Mouse (Mus musculus) kidney, adult 2 months (tissue): ENCODE results near the gene Cfl1. TPM values are rescaled to one million over a fixed set of nuclear protein-coding genes. Genes with fewer than 3 reads are reported as not detected.
"Not testable (repeated sequence)": the region's sequence is repeated elsewhere in the genome, so short reads cannot be mapped to it uniquely, and the experiment has no call there.

Experiments
- DNase-seq: peaks from one replicate; pipeline ENCODE4 v3.0.0; 2021
- H3K27ac ChIP-seq: fragments of 200-500 bp; 2 replicates; pipeline ENCODE4 v1.5.1; 2012; ENCODE audit warnings: low read depth, low read length, control low read depth, inconsistent platforms; ENCODE audit not compliant: insufficient read depth
- H3K27me3 ChIP-seq: fragments of 200-500 bp; replicated peaks from 2 replicates; pipeline ENCODE4 v1.6.1; 2012; ENCODE audit warnings: mild to moderate bottlenecking, moderate library complexity, low read length, inconsistent platforms; ENCODE audit not compliant: control insufficient read depth, insufficient read depth
- H3K36me3 ChIP-seq: fragments of 200-500 bp; 2 replicates; pipeline ENCODE4 v1.6.1; 2012; ENCODE audit warnings: mild to moderate bottlenecking, moderate library complexity, low read length, inconsistent platforms; ENCODE audit not compliant: control insufficient read depth, insufficient read depth
- H3K4me1 ChIP-seq: fragments of 200-500 bp; 2 replicates; pipeline ENCODE4 v1.6.1; 2011; ENCODE audit warnings: low read length; ENCODE audit not compliant: control insufficient read depth, insufficient read depth
- H3K4me3 ChIP-seq: fragments of 200-500 bp; 2 replicates; pipeline ENCODE4 v1.5.1; 2011; ENCODE audit warnings: mild to moderate bottlenecking, low read depth, low read length, control low read depth; ENCODE audit not compliant: insufficient read depth
- CTCF ChIP-seq: fragments of 200-500 bp; conservative IDR thresholded peaks from 2 replicates; pipeline ENCODE4 v1.5.1; 2011; ENCODE audit warnings: low read depth, mild to moderate bottlenecking, control low read depth, low read length, moderate library complexity, mixed read lengths; ENCODE audit not compliant: insufficient read depth, insufficient read length
- POLR2A ChIP-seq: fragments of 200-500 bp; IDR thresholded peaks from one replicate; pipeline ENCODE4 v1.6.1; 2011; ENCODE audit warnings: low read depth, low read length, control low read depth
- WGBS: fragments of 180-500 bp; shearing (Covaris S2); methylation state at CpG from one replicate; pipeline ENCODE4 v1.1.7; 2018; 5-methylcytosine and 5-hydroxymethylcytosine counted together
- polyA plus RNA-seq: library from polyadenylated mRNA; depleted of rRNA; stranded (reverse); fragments of >200 nt; gene quantifications from 2 replicates; pipeline ENCODE4 v1.2.3, GENCODE M21; 2012

Cfl1 gene
- polyA plus RNA-seq, 1 experiment: 413 TPM

DNA sequence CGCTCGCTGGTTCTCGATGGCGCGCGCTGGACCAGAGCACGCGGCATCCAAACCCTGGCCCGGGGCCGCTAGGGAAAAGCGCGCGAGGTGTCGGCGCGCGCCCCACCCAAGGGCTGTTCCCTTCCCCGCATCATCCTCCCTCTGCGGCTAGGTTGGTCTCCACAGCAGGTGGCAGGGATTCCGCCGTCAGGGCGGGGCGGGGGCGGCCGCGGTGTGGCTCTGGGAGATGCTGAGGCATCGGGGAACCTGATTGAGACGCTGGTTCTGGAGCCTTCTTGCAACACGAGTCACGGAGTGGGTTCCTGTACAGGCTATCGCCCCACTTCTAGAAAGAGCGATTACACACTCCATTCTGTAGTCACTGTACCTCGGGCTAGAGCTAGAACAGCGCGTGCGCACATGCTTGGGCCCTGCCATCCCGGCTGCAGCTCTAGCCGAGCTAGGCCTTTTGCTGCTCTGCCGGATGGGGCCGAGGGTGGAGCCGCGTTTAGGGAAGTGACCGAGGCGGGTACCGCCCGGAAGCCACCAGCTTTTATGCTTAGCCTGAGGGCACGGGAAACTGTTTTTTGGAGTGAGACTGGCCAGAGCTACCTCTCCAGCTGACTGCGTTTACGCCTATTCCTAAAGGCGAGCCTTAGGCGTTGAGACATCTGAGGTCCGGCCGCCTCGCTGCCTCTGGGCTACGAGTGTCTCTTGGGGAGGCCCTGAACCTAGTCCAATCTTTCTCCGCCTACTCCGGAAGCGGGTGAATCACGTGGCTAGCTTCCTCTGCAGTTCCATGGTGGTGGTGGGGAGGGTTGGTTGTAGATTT is 848 bp downstream of the Cfl1 start:
- no peaks in the 10 kb centered on the region for H3K27me3 ChIP-seq
- TF ChIP-seq CTCF (no peak), POLR2A (peak; percentile 55)
- peak; percentile 94 for DNase-seq
- peak overlapping the region; percentile 93 for H3K4me3 ChIP-seq
- H3K27ac ChIP-seq: peak overlapping the region; percentile 95
- peaks cover 2% of the 10 kb centered on the region; the same call in 1 of the 2 replicates for H3K36me3 ChIP-seq
- under 1% methylated on average over 59 of the region's 59 CpGs for WGBS
- peaks cover 10% of the 10 kb centered on the region; the same call in 1 of the 2 replicates for H3K4me1 ChIP-seq

GRCm38 (mm10) chr19:5492641-5493040 is 2.4 kb downstream of the Cfl1 start:
- no peak overlapping the region for H3K4me3 ChIP-seq
- H3K27ac ChIP-seq: no peak overlapping the region
- 65% methylated on average over 4 of the region's 4 CpGs for WGBS
- H3K27me3 ChIP-seq: no peaks in the 10 kb centered on the region
- peaks cover 2% of the 10 kb centered on the region; the same call in 1 of the 2 replicates for H3K36me3 ChIP-seq
- peaks cover 10% of the 10 kb centered on the region; the same call in 1 of the 2 replicates for H3K4me1 ChIP-seq
- TF ChIP-seq POLR2A (no peak), CTCF (no peak)
- no peak for DNase-seq

- H3K4me3 ChIP-seq, H3K27ac ChIP-seq, H3K4me1 ChIP-seq, H3K27me3 ChIP-seq, H3K36me3 ChIP-seq: not testable (repeated sequence)
- DNase-seq: peak; percentile 48
- WGBS: 28% methylated on average over 9 of the region's 9 CpGs
These were observed 3.1 kb downstream of the Cfl1 start for GRCm38 (mm10) chr19:5493301-5493721.

- no peak for TF ChIP-seq POLR2A
- no peak for TF ChIP-seq CTCF
These were observed 4.1 kb downstream of the Cfl1 start for GRCm38 (mm10) chr19:5494314-5494713.

DNA sequence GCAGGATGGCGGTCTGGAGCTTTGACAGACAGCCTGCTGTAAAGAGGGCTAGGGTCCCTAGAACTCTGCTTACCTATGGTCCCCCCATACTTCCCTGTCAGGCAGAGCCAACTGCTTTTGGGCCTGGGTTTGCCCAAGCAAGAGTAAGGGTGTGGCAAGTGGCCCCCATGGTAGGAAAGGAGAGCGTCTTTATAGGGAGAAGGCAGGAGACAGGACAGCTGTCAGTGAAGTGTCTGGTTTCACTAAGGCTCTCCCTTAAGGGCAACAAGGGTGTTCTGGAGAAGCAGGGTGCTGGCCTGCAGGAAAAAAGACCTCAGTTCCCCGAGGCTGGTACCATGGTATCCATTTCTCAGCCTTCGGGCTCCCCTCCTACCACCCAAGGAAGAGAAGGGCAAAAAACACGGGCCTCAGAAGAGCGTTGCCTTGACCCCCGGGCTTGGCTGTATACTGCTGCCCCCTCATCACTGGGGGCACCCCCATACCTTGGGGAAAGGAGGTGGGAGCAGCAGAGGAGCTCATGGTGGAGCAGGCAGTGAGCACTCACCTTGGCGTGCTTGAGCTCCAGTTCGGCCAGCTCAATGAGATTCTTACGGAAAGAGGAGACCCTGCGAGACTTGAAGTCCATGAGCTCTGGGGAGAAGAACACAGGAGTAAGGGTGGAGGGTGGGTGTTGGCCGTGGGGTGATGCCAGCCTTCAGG is 5.2 kb downstream of the Cfl1 start:
- Histone ChIP-seq H3K36me3 (peaks cover 2% of the 10 kb centered on the region; the same call in 1 of the 2 replicates), H3K4me3 (no peak overlapping the region), H3K4me1 (peaks cover 5% of the 10 kb centered on the region; the same call in 1 of the 2 replicates), H3K27me3 (no peaks in the 10 kb centered on the region), H3K27ac (no peak overlapping the region)
- 87% methylated on average over 12 of the region's 12 CpGs for WGBS
- no peak for DNase-seq
- TF ChIP-seq CTCF: no peak
- no peak for TF ChIP-seq POLR2A

More at GRCm38 (mm10) chr19:5494314-5494713, 4.1 kb downstream of the Cfl1 start:
- Histone ChIP-seq H3K4me1 (peaks cover 5% of the 10 kb centered on the region; the same call in 1 of the 2 replicates), H3K27ac (no peak overlapping the region), H3K27me3 (no peaks in the 10 kb centered on the region), H3K36me3 (peaks cover 2% of the 10 kb centered on the region; the same call in 1 of the 2 replicates), H3K4me3 (no peak overlapping the region)
- peak; percentile 70 for DNase-seq
- 62% methylated on average over 3 of the region's 3 CpGs for WGBS

DNA sequence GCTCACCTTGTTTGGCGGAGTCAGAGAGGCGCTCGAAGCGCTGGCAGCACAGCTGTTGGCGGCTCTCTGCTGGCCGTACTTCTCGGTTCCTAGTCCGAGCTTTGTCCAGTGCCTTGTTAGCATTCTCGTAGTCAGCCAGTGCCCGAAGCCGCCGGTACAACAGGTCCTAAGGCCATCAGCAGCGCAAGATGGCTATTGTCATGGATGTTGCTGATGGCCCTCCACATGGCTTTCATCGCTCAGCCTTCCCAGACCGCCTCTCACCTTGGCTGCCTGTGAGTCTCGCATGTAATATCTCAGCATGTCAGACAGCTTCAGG is 5.8 kb downstream of the Cfl1 start:
- no peak for DNase-seq
- no peaks in the 10 kb centered on the region for H3K27me3 ChIP-seq
- no peak overlapping the region for H3K4me3 ChIP-seq
- H3K36me3 ChIP-seq: peaks cover 2% of the 10 kb centered on the region; the same call in 1 of the 2 replicates
- 88% methylated on average over 16 of the region's 16 CpGs for WGBS
- peaks cover 5% of the 10 kb centered on the region; the same call in 1 of the 2 replicates for H3K4me1 ChIP-seq
- no peak for TF ChIP-seq POLR2A
- no peak for TF ChIP-seq CTCF
- no peak overlapping the region for H3K27ac ChIP-seq

GRCm38 (mm10) chr19:5500330-5500875 is 10.1 kb downstream of the Cfl1 start:
- H3K27ac ChIP-seq: no peak overlapping the region

More at GRCm38 (mm10) chr19:5500330-5500875, 10.1 kb downstream of the Cfl1 start:
- no peaks in the 10 kb centered on the region for H3K4me1 ChIP-seq
- H3K4me3 ChIP-seq: no peak overlapping the region
- H3K27me3 ChIP-seq: no peaks in the 10 kb centered on the region
- TF ChIP-seq CTCF: no peak
- no peak for TF ChIP-seq POLR2A
- H3K36me3 ChIP-seq: no peaks in the 10 kb centered on the region
- DNase-seq: no peak
- 84% methylated on average over 2 of the region's 2 CpGs for WGBS
